Mouse (Mus musculus) CH12.LX (cell line): Measurements from ENCODE around the gene Tcf7. TPM values are rescaled to one million over a fixed set of nuclear protein-coding genes. Genes with fewer than 3 reads are reported as not detected.

ENCODE experiments used
- DNase-seq: peaks from one replicate; pipeline ENCODE4 v3.0.0-alpha.2; 2013; ENCODE audit errors: extremely low read depth
- H3K27ac ChIP-seq: 2 replicates; pipeline ENCODE4 v1.5.1; 2012; ENCODE audit warnings: low read depth, mild to moderate bottlenecking, control low read depth, moderate library complexity; ENCODE audit not compliant: insufficient read depth
- H3K27me3 ChIP-seq: replicated peaks from 2 replicates; pipeline ENCODE3; 2012; ENCODE audit warnings: inconsistent platforms
- H3K36me3 ChIP-seq, 2 experiments: replicated peaks in 1 of 2; 2 replicates each; pipeline versions ENCODE3 to v1.6.1; 2012; ENCODE audit warnings: inconsistent platforms in 1 of 2, low read length in 1 of 2, mild to moderate bottlenecking in 1 of 2, mixed read lengths in 1 of 2, moderate library complexity in 1 of 2; ENCODE audit not compliant: control insufficient read depth in 1 of 2, insufficient read depth in 1 of 2
- H3K4me1 ChIP-seq, 2 experiments: 2 replicates each; pipeline ENCODE4 v1.6.1; 2012; ENCODE audit warnings: inconsistent platforms in 1 of 2, moderate library complexity in 1 of 2; ENCODE audit not compliant: insufficient read depth in 2 of 2, control insufficient read depth in 1 of 2
- H3K4me2 ChIP-seq: 2 replicates; pipeline ENCODE4 v1.6.1; 2012; ENCODE audit warnings: low read depth, mild to moderate bottlenecking, control low read depth; ENCODE audit not compliant: poor library complexity, insufficient read depth, severe bottlenecking
- H3K4me3 ChIP-seq, 3 experiments: fragments of 150-350 bp in 1 of 3; sonication (generic) in 1 of 3; replicated peaks in 1 of 3; 2 replicates each; pipeline versions ENCODE3 to v1.5.1; 2011 to 2012; ENCODE audit warnings: low read depth in 2 of 3, low read length in 2 of 3, mild to moderate bottlenecking in 2 of 3, moderate library complexity in 2 of 3, control low read depth in 1 of 3, improper control_type of control experiment in 1 of 3, inconsistent platforms in 1 of 3, mixed read lengths in 1 of 3; ENCODE audit not compliant: poor library complexity in 1 of 3
- H3K79me2 ChIP-seq: replicated peaks from 2 replicates; pipeline ENCODE4 v1.6.1; 2012; ENCODE audit warnings: mild to moderate bottlenecking, moderate library complexity; ENCODE audit not compliant: control insufficient read depth, poor library complexity, insufficient read depth, severe bottlenecking; ENCODE audit errors: extremely low read depth
- H3K9ac ChIP-seq: 2 replicates; pipeline ENCODE4 v1.6.1; 2012; ENCODE audit warnings: low read depth, mild to moderate bottlenecking, control low read depth, moderate library complexity; ENCODE audit not compliant: insufficient read depth
- H3K9me3 ChIP-seq: replicated peaks from 2 replicates; pipeline ENCODE3; 2012; ENCODE audit warnings: low read length, inconsistent platforms, mixed read lengths
- BHLHE40 ChIP-seq: IDR thresholded peaks from 2 replicates; pipeline ENCODE4 v1.6.1; 2011; ENCODE audit warnings: mild to moderate bottlenecking, low read depth, low read length, improper control_type of control experiment
- CTCF ChIP-seq, 2 experiments: IDR thresholded peaks in 1 of 2; conservative IDR thresholded peaks in 1 of 2; 2 replicates each; pipeline ENCODE4 v1.5.1; 2011 to 2012; ENCODE audit warnings: low read depth in 2 of 2, low read length in 2 of 2, improper control_type of control experiment in 1 of 2, inconsistent platforms in 1 of 2, mild to moderate bottlenecking in 1 of 2, moderate library complexity in 1 of 2
- E2F4 ChIP-seq: IDR thresholded peaks from 2 replicates; pipeline ENCODE4 v1.6.1; 2011; ENCODE audit warnings: low read depth, low read length, improper control_type of control experiment; ENCODE audit not compliant: insufficient replicate concordance
- ELF1 ChIP-seq: IDR thresholded peaks from 2 replicates; pipeline ENCODE4 v1.6.1; 2014; ENCODE audit warnings: low read depth, mild to moderate bottlenecking, inconsistent platforms, low read length, improper control_type of control experiment
- EP300 ChIP-seq: IDR thresholded peaks from 2 replicates; pipeline ENCODE4 v1.6.1; 2011; ENCODE audit warnings: low read length, improper control_type of control experiment
- ETS1 ChIP-seq: conservative IDR thresholded peaks from 2 replicates; pipeline ENCODE4 v1.6.1; 2012; ENCODE audit warnings: low read depth, mild to moderate bottlenecking, inconsistent platforms, low read length, improper control_type of control experiment, moderate library complexity
- HCFC1 ChIP-seq: IDR thresholded peaks from 2 replicates; pipeline ENCODE4 v1.6.1; 2012; ENCODE audit warnings: low read depth, mild to moderate bottlenecking, inconsistent platforms, low read length, improper control_type of control experiment
- JUN ChIP-seq: IDR thresholded peaks from 2 replicates; pipeline ENCODE4 v1.6.1; 2011; ENCODE audit warnings: low read depth, mild to moderate bottlenecking, low read length, improper control_type of control experiment, moderate library complexity; ENCODE audit not compliant: insufficient read depth
- JUND ChIP-seq: conservative IDR thresholded peaks from 2 replicates; pipeline ENCODE4 v1.6.1; 2011; ENCODE audit warnings: low read depth, low read length, improper control_type of control experiment
- KAT2A ChIP-seq: IDR thresholded peaks from 2 replicates; pipeline ENCODE4 v1.6.1; 2012; ENCODE audit warnings: low read length, improper control_type of control experiment, inconsistent platforms; ENCODE audit not compliant: insufficient replicate concordance
- MAFK ChIP-seq: IDR thresholded peaks from 2 replicates; pipeline ENCODE4 v1.6.1; 2011; ENCODE audit warnings: low read length, improper control_type of control experiment; ENCODE audit not compliant: insufficient replicate concordance
- MAX ChIP-seq: IDR thresholded peaks from 2 replicates; pipeline ENCODE4 v1.6.1; 2011; ENCODE audit warnings: low read length, improper control_type of control experiment
- MEF2A ChIP-seq: IDR thresholded peaks from 2 replicates; pipeline ENCODE4 v1.6.1; 2014; ENCODE audit warnings: low read depth, mild to moderate bottlenecking, inconsistent platforms, low read length, improper control_type of control experiment, borderline replicate concordance
- MXI1 ChIP-seq: IDR thresholded peaks from 2 replicates; pipeline ENCODE4 v1.6.1; 2011; ENCODE audit warnings: mild to moderate bottlenecking, low read depth, low read length, improper control_type of control experiment
- MYC ChIP-seq: IDR thresholded peaks from 2 replicates; pipeline ENCODE4 v1.6.1; 2011; ENCODE audit warnings: low read depth, mild to moderate bottlenecking, improper control_type of control experiment, low read length
- NELFE ChIP-seq: IDR thresholded peaks from 2 replicates; pipeline ENCODE4 v1.6.1; 2011; ENCODE audit warnings: low read depth, low read length, improper control_type of control experiment
- NRF1 ChIP-seq: IDR thresholded peaks from 2 replicates; pipeline ENCODE4 v1.6.1; 2014; ENCODE audit warnings: low read depth, mild to moderate bottlenecking, inconsistent platforms, low read length, improper control_type of control experiment, moderate library complexity
- RCOR1 ChIP-seq: conservative IDR thresholded peaks from 2 replicates; pipeline ENCODE4 v1.6.1; 2012; ENCODE audit warnings: low read depth, mild to moderate bottlenecking, inconsistent platforms, low read length, improper control_type of control experiment
- SIN3A ChIP-seq: IDR thresholded peaks from 2 replicates; pipeline ENCODE4 v1.6.1; 2012; ENCODE audit warnings: low read length, improper control_type of control experiment, inconsistent platforms
- TBP ChIP-seq: conservative IDR thresholded peaks from 2 replicates; pipeline ENCODE4 v1.6.1; 2011; ENCODE audit warnings: low read depth, low read length, improper control_type of control experiment
- UBTF ChIP-seq: IDR thresholded peaks from 2 replicates; pipeline ENCODE4 v1.6.1; 2012; ENCODE audit warnings: low read depth, mild to moderate bottlenecking, inconsistent platforms, low read length, improper control_type of control experiment, moderate library complexity
- USF2 ChIP-seq: conservative IDR thresholded peaks from 2 replicates; pipeline ENCODE4 v1.6.1; 2011; ENCODE audit warnings: low read depth, low read length, improper control_type of control experiment
- ZKSCAN1 ChIP-seq: IDR thresholded peaks from 2 replicates; pipeline ENCODE4 v1.6.1; 2012; ENCODE audit warnings: low read depth, inconsistent platforms, low read length, improper control_type of control experiment, borderline replicate concordance
- ZNF384 ChIP-seq: IDR thresholded peaks from 2 replicates; pipeline ENCODE4 v1.6.1; 2012; ENCODE audit warnings: low read depth, low read length, improper control_type of control experiment, inconsistent platforms
- dilution Hi-C: fragments of 300-500 bp; cut with MboI; formaldehyde crosslinking; loops from 2 replicates; pipeline ENCODE4 v1.14.3; 2020; ENCODE audit warnings: low sequenced_read_pairs; ENCODE audit not compliant: extremely low pct_unique_long_range_greater_than_20kb, extremely low pct_ligation_motif_present
- in situ Hi-C: fragments of 300-500 bp; cut with MboI; formaldehyde crosslinking; loops from 3 replicates; pipeline ENCODE4 v1.14.3; 2019; ENCODE audit warnings: low sequenced_read_pairs, low pct_ligation_motif_present, low pct_unique_long_range_greater_than_20kb, mixed read lengths
- polyA plus RNA-seq: library from polyadenylated mRNA; unstranded; fragments of >175 nt; gene quantifications from 2 replicates; pipeline ENCODE4 v1.2.1, GENCODE M21; 2012; ENCODE audit warnings: low read depth; ENCODE audit not compliant: insufficient read length
- total RNA-seq, 2 experiments: library from RNA; depleted of rRNA; stranded (reverse); fragments of 300-350 nt in 1 of 2; fragments of >200 nt in 1 of 2; gene quantifications; 2 replicates each; pipeline ENCODE4 v1.2.3; 2012 to 2014

Tcf7 gene
- total and polyA plus RNA-seq, 3 experiments = 0.55 to 5.5 (median 0.85) TPM

- Histone ChIP-seq H3K79me2 (no peaks in the 10 kb centered on the region), H3K4me1 (peaks cover 12 to 51% of the 10 kb centered on the region in 2 experiments), H3K27ac (no peak overlapping the region), H3K27me3 (peaks cover 2% of the 10 kb centered on the region), H3K4me2 (no peak overlapping the region), H3K36me3 (peaks cover 0 to 42% of the 10 kb centered on the region in 2 experiments), H3K4me3 (no peak overlapping the region), H3K9ac (no peak overlapping the region), H3K9me3 (no peaks in the 10 kb centered on the region)
- TF ChIP-seq ELF1 (no peak), MXI1 (no peak), MEF2A (no peak), UBTF (no peak), TBP (no peak)
- in situ Hi-C loops (no loop called here), dilution Hi-C loops (no loop called here)
- no peak for DNase-seq
Measured at GRCm38 (mm10) chr11:52258711-52259110, 24.1 kb downstream of the Tcf7 start.

- dilution Hi-C loops = no loop called here
- H3K27ac ChIP-seq = no peak overlapping the region
- DNase-seq = no peak
- H3K4me3 ChIP-seq = no peak overlapping the region
- peaks cover 12 to 38% of the 10 kb centered on the region in 2 experiments for H3K4me1 ChIP-seq
- H3K79me2 ChIP-seq = no peaks in the 10 kb centered on the region
- no peak overlapping the region for H3K4me2 ChIP-seq
- TF ChIP-seq CTCF (conservative IDR thresholded peaks at IDR 0.05 in 1 of 2, IDR thresholded peaks at IDR 0.05 in 1 of 2; ENCODE audit: low read depth in 2 of 2, low read length in 2 of 2) = no peak
- TF ChIP-seq MAX = no peak
- no peak for TF ChIP-seq BHLHE40
- TF ChIP-seq MYC = no peak
- TF ChIP-seq NRF1 = no peak
- TF ChIP-seq SIN3A = no peak
- no peak for TF ChIP-seq ZKSCAN1
- no peak for TF ChIP-seq ETS1
- no peak for TF ChIP-seq MAFK
- TF ChIP-seq UBTF = no peak
- no peak for TF ChIP-seq ZNF384
- no peak for TF ChIP-seq KAT2A
- TF ChIP-seq NELFE = no peak
- no peak for TF ChIP-seq JUND
- no peak for TF ChIP-seq E2F4
- TF ChIP-seq RCOR1 = no peak
- no peak for TF ChIP-seq EP300
- no peak for TF ChIP-seq HCFC1
- TF ChIP-seq USF2 = no peak
- no peak for TF ChIP-seq JUN
- in situ Hi-C loops = no loop called here
- H3K27me3 ChIP-seq = peaks cover 1% of the 10 kb centered on the region
- H3K9ac ChIP-seq = no peak overlapping the region
- peaks cover 0 to 49% of the 10 kb centered on the region in 2 experiments for H3K36me3 ChIP-seq
- H3K9me3 ChIP-seq = no peaks in the 10 kb centered on the region
Measured at GRCm38 (mm10) chr11:52257376-52257775, 25.4 kb downstream of the Tcf7 start.
